Mouse (Mus musculus): ENCODE data around the gene Actr6.
A peak's percentile ranks its signal among the peaks of the same experiment; 100 is the strongest.

Actr6 gene

GRCm38 (mm10) chr10:89732001-89732794, at the start of gene Actr6:
Gene Actr6, minus strand, starts transcription at chr10:89732295.
- DNase-seq (ENCODE audit: low spot score) = peak; percentile 83

DNA sequence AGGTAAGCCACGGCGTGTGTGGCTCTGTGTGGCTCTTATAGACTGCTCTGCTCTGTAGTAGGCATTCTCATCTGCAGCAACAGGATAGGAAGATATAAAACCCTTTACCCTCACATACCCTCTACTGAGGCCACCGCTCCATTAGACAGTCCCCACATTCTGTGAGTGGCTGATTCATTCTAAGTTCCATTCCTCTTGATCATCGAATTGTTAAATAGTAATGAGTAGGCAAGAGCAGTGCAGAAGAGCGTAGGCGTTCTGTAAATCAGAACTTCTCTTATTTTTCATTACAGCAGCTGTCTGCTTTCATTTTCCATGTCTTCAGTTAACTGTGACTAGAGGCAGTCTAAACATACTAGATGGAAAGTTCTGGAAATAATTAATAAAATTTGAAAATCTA, 43.9 kb upstream of the Actr6 start:
- no peak for DNase-seq (ENCODE audit: low spot score)

DNA sequence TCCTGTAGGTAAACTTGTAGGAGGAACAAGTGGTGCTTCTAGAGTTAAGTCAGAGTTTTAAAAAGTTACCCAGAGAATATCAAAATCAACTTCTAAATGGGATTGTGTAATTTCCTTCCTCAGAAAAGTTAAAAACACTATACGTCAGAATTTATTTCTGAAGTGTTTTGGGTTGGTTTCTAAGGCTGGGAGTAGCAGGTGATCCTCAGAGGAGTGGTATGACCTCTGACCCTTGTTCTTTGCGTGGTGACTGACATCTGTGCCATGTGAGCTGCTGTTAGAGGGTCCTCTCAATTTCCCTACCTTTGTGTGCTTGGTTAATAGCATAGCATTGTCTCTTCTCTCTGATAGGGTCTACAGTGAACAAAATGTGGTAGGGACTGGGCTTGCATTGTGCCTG, 39.8 kb upstream of the Actr6 start:
- DNase-seq (ENCODE audit: low spot score) = no peak

GRCm38 (mm10) chr10:89769096-89769495, 37.0 kb upstream of the Actr6 start:
- DNase-seq (ENCODE audit: low spot score) = no peak

GRCm38 (mm10) chr10:89768352-89769020, 36.4 kb upstream of the Actr6 start:
- DNase-seq (ENCODE audit: low spot score) = no peak

GRCm38 (mm10) chr10:89765790-89766714, 34.0 kb upstream of the Actr6 start:
- no peak for DNase-seq (ENCODE audit: low spot score)

GRCm38 (mm10) chr10:89764457-89765121, 32.5 kb upstream of the Actr6 start:
- no peak for DNase-seq (ENCODE audit: low spot score)

DNA sequence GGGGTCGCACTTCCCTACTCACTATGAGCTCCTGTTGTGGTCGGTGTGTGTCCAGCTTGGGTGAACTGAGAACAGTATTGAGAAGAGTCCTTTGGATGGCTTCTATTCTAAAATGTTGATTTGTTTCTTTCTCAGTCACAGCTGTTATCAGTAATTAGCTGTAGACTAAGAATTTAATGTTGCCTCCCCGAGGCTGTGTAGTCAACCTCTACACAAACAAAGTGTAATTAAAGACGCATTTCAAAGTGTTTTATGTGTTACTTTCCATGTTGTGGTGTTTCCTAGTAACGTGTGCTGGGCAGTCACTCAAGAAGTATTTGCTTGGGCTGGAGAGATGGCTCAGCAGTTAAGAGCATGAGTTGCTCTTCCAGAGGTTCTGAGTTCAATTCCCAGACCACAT, 28.7 kb upstream of the Actr6 start:
- DNase-seq (ENCODE audit: low spot score) = no peak

- DNase-seq (ENCODE audit: low spot score) = no peak
Measured at GRCm38 (mm10) chr10:89755231-89755630, 23.1 kb upstream of the Actr6 start.

- DNase-seq (ENCODE audit: low spot score) = no peak
Measured at GRCm38 (mm10) chr10:89751069-89751468, 19.0 kb upstream of the Actr6 start.

DNA sequence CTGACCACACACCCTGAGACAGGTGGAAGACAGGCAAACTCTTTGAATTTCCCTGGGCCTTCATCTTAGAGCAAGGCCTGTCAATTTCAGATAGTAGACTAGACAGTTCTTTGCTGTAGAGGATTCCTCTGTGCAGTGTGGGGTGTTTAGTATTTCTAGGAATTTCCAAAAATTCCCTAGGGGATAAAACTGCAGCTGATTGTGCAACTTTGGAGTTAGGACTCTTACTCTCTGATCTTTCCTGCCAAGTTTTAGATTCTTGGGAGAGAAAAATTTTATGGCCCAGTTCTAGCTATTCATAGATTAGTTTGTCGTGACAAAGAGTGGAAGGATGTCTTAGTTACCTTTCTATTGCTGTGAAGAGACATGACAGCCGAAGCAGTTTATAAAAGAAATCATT, 16.5 kb upstream of the Actr6 start:
- DNase-seq (ENCODE audit: low spot score) = no peak

DNA sequence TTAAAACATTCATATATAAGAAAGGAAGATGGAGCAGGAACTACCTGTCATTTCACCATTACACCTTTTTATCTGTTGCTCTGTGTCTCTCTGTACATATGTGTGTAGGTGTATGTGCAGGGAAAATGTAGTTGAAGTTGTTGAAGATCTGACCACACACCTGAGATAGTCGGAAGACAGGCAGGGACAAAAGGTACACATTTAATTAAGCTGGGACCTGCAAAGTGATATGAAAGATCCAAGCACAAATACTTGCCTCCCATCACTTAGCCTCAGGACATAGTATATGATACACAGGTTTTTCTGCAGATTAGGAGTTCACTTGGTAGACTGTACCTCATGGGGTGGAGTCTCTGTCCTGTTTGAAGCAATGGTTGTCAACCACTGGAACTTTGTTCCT, 15.8 kb upstream of the Actr6 start:
- no peak for DNase-seq (ENCODE audit: low spot score)

DNA sequence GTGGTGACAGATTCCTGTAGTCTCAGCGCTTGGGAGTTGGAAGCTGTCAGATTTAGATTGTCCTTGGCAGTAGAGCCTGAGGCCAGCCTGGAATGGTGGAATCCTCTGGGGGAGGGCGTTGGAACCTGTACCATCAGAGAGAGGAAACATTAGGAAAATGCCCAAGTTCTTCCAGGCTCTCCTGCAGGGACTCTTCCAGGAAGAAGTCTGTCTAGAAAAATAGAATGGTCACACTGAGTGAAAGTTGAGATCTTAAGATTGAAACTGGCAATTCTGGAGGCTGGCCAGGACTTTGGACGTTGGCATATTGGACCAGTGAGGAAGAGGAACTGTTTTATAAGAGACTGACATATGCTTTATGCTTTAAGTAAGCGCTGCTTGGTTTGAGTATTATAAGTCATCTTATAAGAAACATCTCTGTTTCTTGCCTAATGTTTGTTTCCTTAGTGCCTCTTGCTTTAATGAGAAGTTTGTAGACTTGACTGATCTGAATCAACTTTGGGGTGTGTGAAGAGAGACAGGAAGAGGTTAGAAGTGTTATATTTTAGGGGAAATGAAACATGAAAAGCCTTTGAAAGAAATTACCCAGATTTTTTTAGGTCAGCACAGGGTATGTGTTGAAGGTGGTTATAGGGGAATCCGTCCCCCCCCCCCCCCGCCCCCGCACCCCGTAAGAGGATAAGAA, 15.3 kb upstream of the Actr6 start:
- no peak for DNase-seq (ENCODE audit: low spot score)

DNA sequence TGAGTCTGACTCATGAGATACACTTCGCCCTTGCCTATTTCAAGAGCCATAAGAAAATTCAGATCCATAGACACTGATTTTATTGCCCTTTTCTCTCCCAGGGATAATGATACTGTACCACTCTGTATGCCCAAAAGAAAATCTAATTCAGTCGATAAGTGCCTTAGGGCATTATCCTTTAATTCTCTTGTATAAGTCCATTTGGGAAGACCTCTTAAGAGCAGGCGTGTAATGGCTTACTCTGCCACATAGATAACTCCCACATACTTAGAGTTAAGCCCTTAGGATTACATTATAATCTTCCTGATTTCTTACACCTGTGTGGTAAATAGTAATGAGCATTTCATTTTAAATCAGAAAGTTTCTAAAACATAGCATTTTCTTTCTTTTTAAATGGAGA, 14.5 kb upstream of the Actr6 start:
- no peak for DNase-seq (ENCODE audit: low spot score)

GRCm38 (mm10) chr10:89745666-89746020, 13.5 kb upstream of the Actr6 start:
- no peak for DNase-seq (ENCODE audit: low spot score)

DNA sequence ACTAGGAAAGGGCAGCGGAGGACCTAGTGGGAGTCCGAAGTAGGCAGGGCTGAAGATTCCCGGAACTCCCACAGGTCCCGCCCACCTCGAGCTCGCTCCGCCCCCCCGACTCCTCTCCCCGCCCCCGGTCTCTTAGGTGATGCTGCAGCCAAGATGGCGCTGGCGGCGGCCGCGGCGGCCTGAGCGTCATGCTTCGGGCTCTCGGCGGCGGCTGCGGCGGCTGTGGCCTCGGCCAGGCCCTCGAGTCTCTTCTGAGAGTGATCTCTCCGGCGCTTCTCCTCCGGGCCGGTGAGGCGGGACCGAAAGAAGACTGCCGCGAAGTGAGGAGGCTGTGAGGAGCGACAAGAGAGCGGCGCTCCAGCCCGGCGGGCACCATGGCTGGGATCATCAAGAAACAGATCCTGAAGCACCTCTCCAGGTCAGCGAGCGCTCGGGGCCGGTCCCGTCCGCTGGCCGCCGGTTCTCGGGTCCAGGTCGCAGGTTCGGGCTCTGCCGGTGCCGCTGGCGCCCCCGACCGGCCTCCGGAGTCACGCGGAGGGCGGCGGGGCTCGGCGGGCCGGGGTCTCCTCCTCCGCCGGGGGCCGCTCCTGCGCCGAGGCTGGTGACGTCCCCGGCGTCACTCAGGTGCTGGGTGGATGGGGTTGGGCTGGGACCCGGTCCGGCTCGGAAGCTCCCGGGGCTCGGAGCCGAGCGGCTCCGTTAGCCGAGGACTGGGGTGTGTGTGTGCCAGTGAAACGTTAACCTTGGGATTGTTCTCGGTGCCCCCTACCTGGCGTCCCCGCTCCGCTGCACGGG, 13.0 kb upstream of the Actr6 start, which contains the start of gene Uhrf1bp1l:
Uhrf1bp1l (plus strand) TSS at position 121 of the 795 bp plus-strand sequence.
- peak; percentile 85 for DNase-seq (ENCODE audit: low spot score)

- no peak for DNase-seq (ENCODE audit: low spot score)
Measured at GRCm38 (mm10) chr10:89744341-89744740, 12.2 kb upstream of the Actr6 start.

DNA sequence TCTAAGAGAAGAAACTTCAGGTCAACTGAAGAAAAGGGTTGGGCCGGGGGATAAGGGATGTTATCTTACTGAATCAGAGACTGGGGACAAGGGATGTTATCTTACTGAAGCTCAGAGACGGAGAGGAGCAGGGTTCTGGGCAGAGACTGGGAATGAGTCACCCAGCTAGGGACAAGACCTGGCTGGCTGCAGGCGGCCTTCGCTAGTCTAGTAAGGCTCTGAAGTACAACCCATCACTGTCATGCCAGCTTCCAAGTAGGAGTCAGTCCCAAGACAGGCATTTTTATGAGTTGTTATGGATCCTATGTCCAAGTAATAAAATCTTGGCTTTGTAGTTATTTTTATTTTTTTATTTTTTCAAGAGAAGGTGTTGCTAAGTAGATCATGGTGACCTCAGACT, 11.2 kb upstream of the Actr6 start:
- no peak for DNase-seq (ENCODE audit: low spot score)

- no peak for DNase-seq (ENCODE audit: low spot score)
Measured at GRCm38 (mm10) chr10:89740995-89741394, 8.9 kb upstream of the Actr6 start.

DNA sequence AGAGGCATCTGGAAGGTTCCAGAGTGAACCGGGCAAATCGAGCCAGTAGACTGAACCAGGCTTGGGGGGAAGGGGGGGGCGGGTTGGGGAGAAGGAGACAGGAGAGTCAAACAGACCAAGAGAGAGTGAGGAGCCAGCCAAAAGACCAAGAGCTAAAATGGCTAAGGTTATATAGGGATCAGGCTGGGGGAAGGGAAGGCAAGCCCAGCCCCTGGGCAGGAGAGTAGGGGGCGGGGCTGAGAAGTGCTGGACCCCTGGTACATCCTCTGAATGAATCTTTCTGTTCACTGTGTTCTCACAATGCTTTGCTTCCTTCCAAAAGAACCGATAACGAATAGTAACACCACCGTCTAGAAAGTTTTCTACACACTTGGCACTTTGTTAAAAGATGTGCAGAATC, 7.6 kb upstream of the Actr6 start:
- no peak for DNase-seq (ENCODE audit: low spot score)

- no peak for DNase-seq (ENCODE audit: low spot score)
Measured at GRCm38 (mm10) chr10:89738395-89738794, 6.3 kb upstream of the Actr6 start.

Data from ovary, adult 18-20 months (tissue).